Mouse (Mus musculus) T-cell, adult 2 months (primary cell): ENCODE data around the gene Jmjd1c.

ENCODE experiments used
- DNase-seq: peaks from one replicate; pipeline ENCODE4 v3.0.0; 2022; ENCODE audit warnings: low spot score

Gene Jmjd1c

GRCm38 (mm10) chr10:67230439-67230838 is 134.5 kb downstream of the Jmjd1c start:
- no peak for DNase-seq

DNA sequence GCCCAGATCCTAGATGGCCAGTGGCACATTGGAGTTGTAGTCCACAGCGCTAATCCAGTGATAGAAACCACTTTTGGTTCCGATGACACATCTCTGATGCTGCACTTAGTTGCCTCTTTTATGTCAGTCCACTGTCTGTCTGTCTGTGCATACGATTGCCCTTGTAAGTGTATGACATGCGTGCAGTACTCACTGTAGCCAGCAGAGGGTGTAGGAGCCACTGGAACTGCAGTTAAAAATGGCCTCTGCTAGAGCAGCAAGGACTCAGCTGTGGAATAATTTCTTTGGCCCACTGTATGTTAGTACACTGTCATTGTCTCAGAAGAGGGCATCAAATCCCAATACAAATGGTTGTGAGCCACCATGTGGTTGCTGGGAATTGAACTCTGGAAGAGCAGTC is 151.2 kb downstream of the Jmjd1c start:
- DNase-seq = peak; percentile 55

GRCm38 (mm10) chr10:67249486-67249885 is 153.6 kb downstream of the Jmjd1c start:
- DNase-seq = no peak

- DNase-seq = no peak
Observed at GRCm38 (mm10) chr10:67250846-67251245, 154.9 kb downstream of the Jmjd1c start.

GRCm38 (mm10) chr10:67252353-67252752 is 156.4 kb downstream of the Jmjd1c start:
- no peak for DNase-seq

DNA sequence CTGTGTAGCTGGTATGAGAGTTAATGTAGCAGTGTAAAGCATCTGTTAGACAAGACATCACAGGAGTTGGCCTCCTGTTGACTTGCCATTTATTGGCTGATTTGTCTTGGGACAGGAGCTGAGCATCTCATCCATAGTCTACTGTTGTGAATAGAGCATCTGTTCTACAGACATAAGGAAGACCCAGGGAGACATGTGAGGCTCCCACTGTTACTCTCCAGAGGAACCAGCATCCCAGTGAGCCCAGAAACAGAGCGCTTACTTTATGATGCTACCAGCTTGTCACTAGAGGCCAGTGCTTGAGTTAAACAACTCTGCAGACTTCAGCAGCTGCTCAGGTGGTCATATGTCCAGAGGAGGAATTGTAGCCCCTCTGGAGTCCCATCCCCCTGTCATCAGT is 157.2 kb downstream of the Jmjd1c start:
- DNase-seq = no peak

DNA sequence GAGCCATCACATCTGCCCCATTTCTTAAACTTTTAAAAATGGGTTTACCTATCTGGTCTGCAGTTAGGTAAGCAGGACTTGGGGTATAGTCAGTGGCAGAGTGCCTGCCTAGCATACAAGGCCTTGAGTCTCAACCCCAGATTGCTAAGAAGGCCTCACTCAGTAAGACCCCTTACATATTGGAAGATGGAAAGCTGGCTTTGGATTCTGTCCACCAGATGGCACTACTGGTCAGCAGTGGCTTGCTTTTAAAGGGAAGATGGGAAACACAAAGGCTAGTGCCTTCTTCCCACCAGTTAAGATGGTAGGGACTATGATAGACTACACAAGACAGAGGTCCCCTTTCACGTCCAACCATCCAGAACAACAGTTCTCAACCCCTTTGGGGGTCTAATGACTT is 168.9 kb downstream of the Jmjd1c start:
- DNase-seq = no peak

GRCm38 (mm10) chr10:67275916-67276315 is 180.0 kb downstream of the Jmjd1c start:
- no peak for DNase-seq

DNA sequence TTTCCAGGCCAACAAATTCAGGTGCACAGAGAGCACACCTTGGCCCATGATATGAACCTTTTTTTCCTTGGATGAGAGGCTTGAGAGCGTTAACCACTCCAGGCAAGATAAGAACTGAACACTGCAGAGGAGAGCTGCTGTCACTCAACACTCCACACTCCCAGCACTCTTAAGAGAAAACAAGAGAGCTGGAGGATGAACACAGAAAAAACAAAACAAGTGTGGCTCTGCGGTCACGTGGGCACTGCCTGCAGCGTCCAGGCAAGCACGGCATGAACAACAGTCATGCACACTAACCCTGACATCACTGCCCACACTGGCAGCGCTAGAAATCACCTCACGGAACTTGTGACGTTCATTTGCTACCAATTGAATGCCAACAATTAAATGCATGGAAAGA is 185.9 kb downstream of the Jmjd1c start:
- no peak for DNase-seq

DNA sequence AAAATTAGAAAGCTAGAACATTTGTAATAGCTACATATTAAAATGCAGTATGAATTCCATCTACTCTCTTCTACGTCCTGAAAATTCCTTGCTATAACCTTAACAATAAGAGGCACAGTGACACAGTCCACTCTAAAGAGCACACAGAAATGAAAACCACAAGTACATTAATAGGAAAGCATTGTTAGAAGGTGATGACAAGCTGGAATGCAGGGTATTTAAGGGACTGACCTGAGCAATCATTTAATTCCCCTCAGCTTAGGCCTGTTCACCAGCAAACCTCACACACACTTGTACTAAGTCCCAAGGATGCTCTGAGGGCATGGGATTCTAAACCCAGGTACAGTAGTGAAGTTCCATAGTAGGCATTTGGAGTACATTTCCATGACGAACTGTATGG is 186.6 kb downstream of the Jmjd1c start:
- DNase-seq = no peak

- DNase-seq = no peak
Observed at GRCm38 (mm10) chr10:67283516-67283915, 187.6 kb downstream of the Jmjd1c start.

DNA sequence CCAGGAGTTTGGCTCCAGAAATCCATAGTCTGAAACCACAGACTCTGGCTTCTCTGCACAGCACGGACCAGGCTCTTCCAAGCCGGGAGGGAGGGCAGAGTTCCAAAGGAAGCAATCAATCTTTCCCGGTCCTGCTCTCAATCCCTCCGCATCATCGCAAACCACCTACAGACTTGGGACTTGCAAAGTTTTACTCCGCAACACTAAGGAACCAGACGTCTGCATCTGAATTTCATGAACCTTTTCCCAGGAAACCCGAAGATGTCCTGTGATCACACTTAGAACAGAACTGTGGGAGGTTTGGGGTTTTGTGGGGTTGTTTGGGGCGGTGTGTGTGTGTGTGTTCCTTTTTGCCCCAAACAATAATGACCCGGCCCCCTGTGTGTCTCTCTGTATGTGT is 188.4 kb downstream of the Jmjd1c start:
- DNase-seq = no peak

GRCm38 (mm10) chr10:67284761-67285175 is 188.8 kb downstream of the Jmjd1c start:
- peak; percentile 55 for DNase-seq

DNA sequence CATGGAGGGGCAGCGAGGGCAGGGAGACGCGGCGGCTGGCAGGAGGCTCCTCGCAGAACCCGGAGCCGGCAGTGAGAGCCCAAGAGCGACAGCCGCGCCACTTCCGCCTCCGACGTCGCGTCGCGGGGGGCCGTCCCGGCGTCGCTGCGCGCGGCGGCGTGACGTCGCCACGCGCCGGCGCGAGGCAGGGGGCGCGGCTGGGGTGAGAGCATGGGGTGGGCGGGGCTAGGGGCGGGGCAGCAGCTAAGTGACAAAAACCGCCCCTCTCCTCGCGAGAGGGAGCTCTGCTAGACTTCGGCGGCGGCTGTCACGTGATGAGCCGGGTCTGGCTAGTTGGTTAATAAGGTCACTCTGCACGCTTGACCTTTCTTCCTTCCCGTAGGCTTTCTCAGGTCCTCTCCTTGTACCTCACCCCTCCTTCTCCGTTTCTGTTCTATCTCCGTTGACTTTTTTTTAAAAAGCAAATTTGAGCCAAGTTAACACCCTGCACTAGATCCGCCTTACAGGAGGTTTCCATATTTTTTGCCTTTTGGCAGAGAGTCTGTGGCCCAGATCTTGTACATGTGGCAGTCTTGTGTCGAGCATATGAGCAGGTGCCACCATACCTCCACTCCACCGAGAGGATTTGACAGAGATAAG is 189.4 kb downstream of the Jmjd1c start, which contains the start of gene Nrbf2:
Nrbf2 (minus strand) TSS at position 130 of the 639 bp plus-strand sequence.
- peak; percentile 86 for DNase-seq

- no peak for DNase-seq
Observed at GRCm38 (mm10) chr10:67287877-67288276, 192.0 kb downstream of the Jmjd1c start.

DNA sequence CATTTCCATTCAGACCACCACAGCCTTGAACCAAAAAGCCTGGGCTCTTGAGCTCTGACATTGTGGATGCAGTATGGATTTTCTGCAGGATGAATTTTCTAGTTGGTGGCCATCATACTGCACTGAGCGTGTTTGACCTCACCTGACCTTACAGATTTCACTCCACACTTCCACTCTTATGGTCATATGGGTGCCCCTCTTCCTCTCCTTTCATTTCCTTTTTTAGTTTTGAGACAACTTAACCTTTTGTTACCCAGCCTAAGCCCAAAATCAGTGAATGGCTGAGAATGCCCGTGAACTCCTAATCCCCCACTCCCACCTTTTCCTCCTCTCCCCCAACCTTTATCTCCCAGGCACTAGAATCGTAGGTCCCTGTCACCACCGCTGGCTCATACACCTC is 194.7 kb downstream of the Jmjd1c start:
- no peak for DNase-seq

GRCm38 (mm10) chr10:67291087-67291486 is 195.2 kb downstream of the Jmjd1c start:
- no peak for DNase-seq

- no peak for DNase-seq
Observed at GRCm38 (mm10) chr10:67295331-67295730, 199.4 kb downstream of the Jmjd1c start.

DNA sequence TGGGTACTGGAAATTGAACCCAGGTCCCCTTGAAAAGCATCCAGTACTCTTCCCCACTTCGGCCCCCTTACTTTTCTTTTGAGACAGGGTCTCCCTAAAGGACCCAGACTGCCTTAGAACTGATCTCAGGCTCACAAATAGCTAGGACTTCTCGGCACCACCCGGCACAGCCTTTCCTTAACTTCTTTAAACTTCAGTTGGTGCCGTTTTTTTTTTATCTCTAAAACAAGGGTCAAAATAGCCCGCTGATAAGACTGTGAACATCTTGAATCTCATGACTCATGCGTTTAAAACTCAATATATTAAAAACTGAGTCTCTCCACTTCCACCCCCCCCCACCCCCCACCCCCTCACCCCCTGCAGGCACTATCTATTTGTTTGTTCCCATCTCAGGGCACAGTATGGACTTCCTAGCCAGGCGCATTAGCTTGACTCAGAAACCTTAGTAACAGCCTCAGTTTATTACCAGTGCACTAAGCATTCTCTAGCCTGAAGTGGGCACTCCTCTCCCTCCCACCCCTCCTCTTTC is 200.1 kb downstream of the Jmjd1c start:
- no peak for DNase-seq

DNA sequence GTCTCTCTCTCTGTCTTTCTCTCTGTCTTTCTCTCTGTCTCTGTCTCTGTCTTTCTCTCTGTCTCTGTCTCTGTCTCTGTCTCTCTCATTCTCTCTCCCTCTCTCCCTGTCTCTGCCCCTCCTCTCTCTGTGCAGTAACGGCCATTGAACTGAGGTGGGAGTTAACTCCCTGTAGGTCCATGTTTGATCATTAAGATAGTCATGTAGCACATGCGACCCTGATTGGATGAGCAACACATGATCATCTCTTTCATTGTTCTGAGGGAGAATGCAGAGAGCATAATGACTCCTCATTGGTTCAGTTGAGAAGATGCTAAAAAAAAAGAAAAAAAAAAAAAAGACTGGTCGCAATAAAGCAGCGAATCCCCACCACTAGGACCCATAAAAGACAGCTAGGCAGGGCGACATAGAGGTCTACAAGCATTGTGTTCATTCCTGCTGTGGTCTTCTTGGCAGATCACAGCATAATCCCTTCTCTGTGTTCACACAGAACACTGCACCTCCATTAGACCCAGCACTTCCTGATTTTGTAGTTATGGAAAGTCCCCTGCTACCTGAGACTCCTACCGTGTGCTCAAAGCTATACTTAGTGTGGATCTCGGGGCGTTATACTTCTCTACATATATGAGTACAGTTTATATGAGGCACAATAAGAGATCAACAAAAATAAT is 200.7 kb downstream of the Jmjd1c start:
- DNase-seq = no peak

GRCm38 (mm10) chr10:67297175-67297855 is 201.4 kb downstream of the Jmjd1c start:
- no peak for DNase-seq

- no peak for DNase-seq
Observed at GRCm38 (mm10) chr10:67298856-67299255, 202.9 kb downstream of the Jmjd1c start.

GRCm38 (mm10) chr10:67299285-67299684 is 203.4 kb downstream of the Jmjd1c start:
- DNase-seq = no peak
